Mouse (Mus musculus): ENCODE measurements at regions not wholly inside any gene's neighbourhood (a gene's known extent, or its start where the extent isn't known, plus 50 kb on each side); places are given as distances from the start of the nearest gene placed in this dataset.

GRCm38 (mm10) chr4:45592766-45593165, 60.5 kb upstream of the Shb start:
- H3K36me3 ChIP-seq (ENCODE audit: insufficient read depth, low read length) = no peaks in the 10 kb centered on the region
- no peak for ATAC-seq (replicated peaks; ENCODE audit: low FRiP score, low read depth)
- H3K27me3 ChIP-seq (ENCODE audit: insufficient read depth, low read length) = no peaks in the 10 kb centered on the region
- no peaks in the 10 kb centered on the region for H3K9me3 ChIP-seq (replicated peaks; ENCODE audit: low read length)
- H3K4me1 ChIP-seq (replicated peaks; ENCODE audit: insufficient read depth, low read length) = peaks cover 5% of the 10 kb centered on the region; the same call in 1 of the 2 replicates
- H3K4me2 ChIP-seq (ENCODE audit: low read length) = no peak overlapping the region
- H3K4me3 ChIP-seq (replicated peaks; ENCODE audit: low read depth, low read length) = no peak overlapping the region
- H3K27ac ChIP-seq = peak overlapping the region; percentile 47; the same call in 1 of the 2 replicates
- no peak for DNase-seq (ENCODE audit: low spot score)
- no peak for TF ChIP-seq CTCF (IDR thresholded peaks at IDR 0.05; ENCODE audit: low read depth)
- 75% methylated on average over 2 of the region's 2 CpGs for WGBS
- no peak overlapping the region for H3K9ac ChIP-seq (ENCODE audit: low read depth, low read length)

GRCm38 (mm10) chr4:45591405-45592315, 59.4 kb upstream of the Shb start:
- Histone ChIP-seq H3K9me3 (replicated peaks; ENCODE audit: low read length) (no peaks in the 10 kb centered on the region), H3K27ac (no peak overlapping the region), H3K27me3 (ENCODE audit: insufficient read depth, low read length) (no peaks in the 10 kb centered on the region), H3K36me3 (ENCODE audit: insufficient read depth, low read length) (no peaks in the 10 kb centered on the region), H3K4me3 (replicated peaks; ENCODE audit: low read depth, low read length) (0 out of 2 replicates have a peak overlapping the region, but pooled peaks have one; percentile 7), H3K9ac (ENCODE audit: low read depth, low read length) (no peak overlapping the region), H3K4me1 (replicated peaks; ENCODE audit: insufficient read depth, low read length) (peaks cover 7% of the 10 kb centered on the region; the same call in 1 of the 2 replicates), H3K4me2 (ENCODE audit: low read length) (peak overlapping the region; percentile 50)
- ATAC-seq (replicated peaks; ENCODE audit: low FRiP score, low read depth) (peak; percentile 49; the same call in 1 of the 2 replicates), DNase-seq (ENCODE audit: low spot score) (no peak)
- no peak for TF ChIP-seq CTCF (IDR thresholded peaks at IDR 0.05; ENCODE audit: low read depth)
- WGBS = 13% methylated on average over 23 of the region's 23 CpGs

- Histone ChIP-seq H3K4me2 (ENCODE audit: low read length) (peak overlapping the region; percentile 50), H3K9ac (ENCODE audit: low read depth, low read length) (no peak overlapping the region), H3K27ac (no peak overlapping the region), H3K9me3 (replicated peaks; ENCODE audit: low read length) (no peaks in the 10 kb centered on the region), H3K4me3 (replicated peaks; ENCODE audit: low read depth, low read length) (no peak overlapping the region), H3K27me3 (ENCODE audit: insufficient read depth, low read length) (no peaks in the 10 kb centered on the region), H3K36me3 (ENCODE audit: insufficient read depth, low read length) (no peaks in the 10 kb centered on the region), H3K4me1 (replicated peaks; ENCODE audit: insufficient read depth, low read length) (peaks cover 9% of the 10 kb centered on the region; the same call in 1 of the 2 replicates)
- DNase-seq (ENCODE audit: low spot score) = no peak
- no peak for ATAC-seq (replicated peaks; ENCODE audit: low FRiP score, low read depth)
- WGBS = 23% methylated on average over 2 of the region's 2 CpGs
- no peak for TF ChIP-seq CTCF (IDR thresholded peaks at IDR 0.05; ENCODE audit: low read depth)
Observed at GRCm38 (mm10) chr4:45590836-45591235, 58.6 kb upstream of the Shb start.

GRCm38 (mm10) chr4:45588322-45588721, 56.1 kb upstream of the Shb start:
- 33% methylated on average over 3 of the region's 3 CpGs for WGBS
- ATAC-seq (replicated peaks; ENCODE audit: low FRiP score, low read depth) = no peak
- no peak for DNase-seq (ENCODE audit: low spot score)
- Histone ChIP-seq H3K4me1 (replicated peaks; ENCODE audit: insufficient read depth, low read length) (peaks cover 9% of the 10 kb centered on the region), H3K4me3 (replicated peaks; ENCODE audit: low read depth, low read length) (no peak overlapping the region), H3K36me3 (ENCODE audit: insufficient read depth, low read length) (no peaks in the 10 kb centered on the region), H3K9ac (ENCODE audit: low read depth, low read length) (no peak overlapping the region), H3K4me2 (ENCODE audit: low read length) (no peak overlapping the region), H3K9me3 (replicated peaks; ENCODE audit: low read length) (no peaks in the 10 kb centered on the region), H3K27ac (no peak overlapping the region), H3K27me3 (ENCODE audit: insufficient read depth, low read length) (no peaks in the 10 kb centered on the region)
- TF ChIP-seq CTCF (IDR thresholded peaks at IDR 0.05; ENCODE audit: low read depth) = no peak

GRCm38 (mm10) chr4:45587202-45587601, 54.9 kb upstream of the Shb start:
- DNase-seq (ENCODE audit: low spot score) = no peak
- no peak overlapping the region for H3K9ac ChIP-seq (ENCODE audit: low read depth, low read length)
- H3K27ac ChIP-seq = no peak overlapping the region
- H3K36me3 ChIP-seq (ENCODE audit: insufficient read depth, low read length) = no peaks in the 10 kb centered on the region
- H3K4me1 ChIP-seq (replicated peaks; ENCODE audit: insufficient read depth, low read length) = peaks cover 9% of the 10 kb centered on the region
- H3K4me3 ChIP-seq (replicated peaks; ENCODE audit: low read depth, low read length) = no peak overlapping the region
- no peaks in the 10 kb centered on the region for H3K27me3 ChIP-seq (ENCODE audit: insufficient read depth, low read length)
- 63% methylated on average over 2 of the region's 2 CpGs for WGBS
- no peak for ATAC-seq (replicated peaks; ENCODE audit: low FRiP score, low read depth)
- no peak for TF ChIP-seq CTCF (IDR thresholded peaks at IDR 0.05; ENCODE audit: low read depth)
- no peaks in the 10 kb centered on the region for H3K9me3 ChIP-seq (replicated peaks; ENCODE audit: low read length)
- no peak overlapping the region for H3K4me2 ChIP-seq (ENCODE audit: low read length)

GRCm38 (mm10) chr4:45586310-45586709, 54.0 kb upstream of the Shb start:
- no peak for TF ChIP-seq CTCF (IDR thresholded peaks at IDR 0.05; ENCODE audit: low read depth)
- ATAC-seq (replicated peaks; ENCODE audit: low FRiP score, low read depth) (no peak), DNase-seq (ENCODE audit: low spot score) (no peak)
- peaks cover 9% of the 10 kb centered on the region for H3K4me1 ChIP-seq (replicated peaks; ENCODE audit: insufficient read depth, low read length)
- no peak overlapping the region for H3K9ac ChIP-seq (ENCODE audit: low read depth, low read length)
- H3K27ac ChIP-seq = peak overlapping the region; percentile 56
- H3K9me3 ChIP-seq (replicated peaks; ENCODE audit: low read length) = no peaks in the 10 kb centered on the region
- H3K4me3 ChIP-seq (replicated peaks; ENCODE audit: low read depth, low read length) = no peak overlapping the region
- H3K27me3 ChIP-seq (ENCODE audit: insufficient read depth, low read length) = no peaks in the 10 kb centered on the region
- no peaks in the 10 kb centered on the region for H3K36me3 ChIP-seq (ENCODE audit: insufficient read depth, low read length)
- no peak overlapping the region for H3K4me2 ChIP-seq (ENCODE audit: low read length)
- WGBS = 44% methylated on average over 2 of the region's 2 CpGs
